Mouse (Mus musculus) adrenal gland, postnatal 4 days (tissue): ENCODE results near the gene Mamstr. TPM values are rescaled to one million over a fixed set of nuclear protein-coding genes. Genes with fewer than 3 reads are reported as not detected.
A peak's percentile ranks its signal among the peaks of the same experiment; 100 is the strongest.

ENCODE experiments used
- DNase-seq, 2 experiments: peaks; one replicate each; pipeline ENCODE4 v3.0.0; 2021 to 2022; ENCODE audit warnings: low spot score in 2 of 2, mixed read lengths in 2 of 2
- total RNA-seq, 2 experiments: library from RNA; stranded (reverse); gene quantifications; 2 replicates each; pipeline ENCODE4 v1.2.3; 2021

Gene Mamstr
- total RNA-seq, 2 experiments from 2014 or later: 11.5 to 14.2 TPM

GRCm38 (mm10) chr7:45628364-45629294, 11.1 kb upstream of the Mamstr start:
- DNase-seq: peak; percentile 82 to 84

- no peak for DNase-seq
Observed at GRCm38 (mm10) chr7:45630064-45630907, 9.5 kb upstream of the Mamstr start.

GRCm38 (mm10) chr7:45632499-45632898, 7.3 kb upstream of the Mamstr start:
- DNase-seq: no peak

- DNase-seq: no peak
Observed at GRCm38 (mm10) chr7:45634946-45635681, 4.7 kb upstream of the Mamstr start.

- no peak for DNase-seq
Observed at GRCm38 (mm10) chr7:45635711-45636688, 3.8 kb upstream of the Mamstr start.

GRCm38 (mm10) chr7:45637710-45638109, 2.1 kb upstream of the Mamstr start:
- DNase-seq: no peak

GRCm38 (mm10) chr7:45638623-45639401, 965 bp upstream of the Mamstr start:
- peak; percentile 70 to 78 for DNase-seq

GRCm38 (mm10) chr7:45640191-45640957, 597 bp downstream of the Mamstr start:
- DNase-seq: no peak

GRCm38 (mm10) chr7:45641391-45642040, 1.7 kb downstream of the Mamstr start:
- DNase-seq: no peak

GRCm38 (mm10) chr7:45642083-45642482, 2.3 kb downstream of the Mamstr start:
- DNase-seq: no peak

GRCm38 (mm10) chr7:45642503-45643255, 2.9 kb downstream of the Mamstr start:
- DNase-seq: no peak

- DNase-seq: peak; percentile 78 to 87
Observed at GRCm38 (mm10) chr7:45643441-45644178, 3.8 kb downstream of the Mamstr start.

GRCm38 (mm10) chr7:45644183-45644582, 4.4 kb downstream of the Mamstr start:
- no peak for DNase-seq

- DNase-seq: no peak
Observed at GRCm38 (mm10) chr7:45644872-45645590, 5.3 kb downstream of the Mamstr start.

GRCm38 (mm10) chr7:45645591-45645971, 5.8 kb downstream of the Mamstr start:
- DNase-seq: no peak

GRCm38 (mm10) chr7:45646671-45647070, 6.9 kb downstream of the Mamstr start:
- DNase-seq: no peak
